Mouse (Mus musculus) CH12.LX (cell line): ENCODE data around the gene Olfr1065. TPM values are rescaled to one million over a fixed set of nuclear protein-coding genes. Genes with fewer than 3 reads are reported as not detected.

Experiments
- DNase-seq: peaks from one replicate; pipeline ENCODE4 v3.0.0-alpha.2; 2013; ENCODE audit errors: extremely low read depth
- H3K27ac ChIP-seq: 2 replicates; pipeline ENCODE4 v1.5.1; 2012; ENCODE audit warnings: low read depth, mild to moderate bottlenecking, control low read depth, moderate library complexity; ENCODE audit not compliant: insufficient read depth
- H3K27me3 ChIP-seq: replicated peaks from 2 replicates; pipeline ENCODE3; 2012; ENCODE audit warnings: inconsistent platforms
- H3K36me3 ChIP-seq, 2 experiments: replicated peaks in 1 of 2; 2 replicates each; pipeline versions ENCODE3 to v1.6.1; 2012; ENCODE audit warnings: inconsistent platforms in 1 of 2, low read length in 1 of 2, mild to moderate bottlenecking in 1 of 2, mixed read lengths in 1 of 2, moderate library complexity in 1 of 2; ENCODE audit not compliant: control insufficient read depth in 1 of 2, insufficient read depth in 1 of 2
- H3K4me1 ChIP-seq, 2 experiments: 2 replicates each; pipeline ENCODE4 v1.6.1; 2012; ENCODE audit warnings: inconsistent platforms in 1 of 2, moderate library complexity in 1 of 2; ENCODE audit not compliant: insufficient read depth in 2 of 2, control insufficient read depth in 1 of 2
- H3K4me2 ChIP-seq: 2 replicates; pipeline ENCODE4 v1.6.1; 2012; ENCODE audit warnings: low read depth, mild to moderate bottlenecking, control low read depth; ENCODE audit not compliant: poor library complexity, insufficient read depth, severe bottlenecking
- H3K4me3 ChIP-seq, 3 experiments: fragments of 150-350 bp in 1 of 3; sonication (generic) in 1 of 3; replicated peaks in 1 of 3; 2 replicates each; pipeline versions ENCODE3 to v1.5.1; 2011 to 2012; ENCODE audit warnings: low read depth in 2 of 3, low read length in 2 of 3, mild to moderate bottlenecking in 2 of 3, moderate library complexity in 2 of 3, control low read depth in 1 of 3, improper control_type of control experiment in 1 of 3, inconsistent platforms in 1 of 3, mixed read lengths in 1 of 3; ENCODE audit not compliant: poor library complexity in 1 of 3
- H3K79me2 ChIP-seq: replicated peaks from 2 replicates; pipeline ENCODE4 v1.6.1; 2012; ENCODE audit warnings: mild to moderate bottlenecking, moderate library complexity; ENCODE audit not compliant: control insufficient read depth, poor library complexity, insufficient read depth, severe bottlenecking; ENCODE audit errors: extremely low read depth
- H3K9ac ChIP-seq: 2 replicates; pipeline ENCODE4 v1.6.1; 2012; ENCODE audit warnings: low read depth, mild to moderate bottlenecking, control low read depth, moderate library complexity; ENCODE audit not compliant: insufficient read depth
- H3K9me3 ChIP-seq: replicated peaks from 2 replicates; pipeline ENCODE3; 2012; ENCODE audit warnings: low read length, inconsistent platforms, mixed read lengths
- BHLHE40 ChIP-seq: IDR thresholded peaks from 2 replicates; pipeline ENCODE4 v1.6.1; 2011; ENCODE audit warnings: mild to moderate bottlenecking, low read depth, low read length, improper control_type of control experiment
- MAZ ChIP-seq: IDR thresholded peaks from 2 replicates; pipeline ENCODE4 v1.6.1; 2012; ENCODE audit warnings: low read depth, mild to moderate bottlenecking, inconsistent platforms, low read length, improper control_type of control experiment, moderate library complexity
- PAX5 ChIP-seq: IDR thresholded peaks from 2 replicates; pipeline ENCODE4 v1.6.1; 2012; ENCODE audit warnings: low read length, inconsistent platforms, mixed read lengths
- SIN3A ChIP-seq: IDR thresholded peaks from 2 replicates; pipeline ENCODE4 v1.6.1; 2012; ENCODE audit warnings: low read length, improper control_type of control experiment, inconsistent platforms
- TBP ChIP-seq: conservative IDR thresholded peaks from 2 replicates; pipeline ENCODE4 v1.6.1; 2011; ENCODE audit warnings: low read depth, low read length, improper control_type of control experiment
- dilution Hi-C: fragments of 300-500 bp; cut with MboI; formaldehyde crosslinking; loops from 2 replicates; pipeline ENCODE4 v1.14.3; 2020; ENCODE audit warnings: low sequenced_read_pairs; ENCODE audit not compliant: extremely low pct_unique_long_range_greater_than_20kb, extremely low pct_ligation_motif_present
- in situ Hi-C: fragments of 300-500 bp; cut with MboI; formaldehyde crosslinking; loops from 3 replicates; pipeline ENCODE4 v1.14.3; 2019; ENCODE audit warnings: low sequenced_read_pairs, low pct_ligation_motif_present, low pct_unique_long_range_greater_than_20kb, mixed read lengths
- polyA plus RNA-seq: library from polyadenylated mRNA; unstranded; fragments of >175 nt; gene quantifications from 2 replicates; pipeline ENCODE4 v1.2.1, GENCODE M21; 2012; ENCODE audit warnings: low read depth; ENCODE audit not compliant: insufficient read length
- total RNA-seq, 2 experiments: library from RNA; depleted of rRNA; stranded (reverse); fragments of 300-350 nt in 1 of 2; fragments of >200 nt in 1 of 2; gene quantifications; 2 replicates each; pipeline ENCODE4 v1.2.3; 2012 to 2014

Olfr1065 gene
- total and polyA plus RNA-seq, 3 experiments = not detected

- in situ Hi-C loops = no loop called here
- TF ChIP-seq BHLHE40 (no peak), MAZ (no peak), PAX5 (no peak), TBP (no peak), SIN3A (no peak)
- no peak for DNase-seq
- Histone ChIP-seq H3K79me2 (no peaks in the 10 kb centered on the region), H3K36me3 (no peaks in the 10 kb centered on the region), H3K9me3 (peaks cover 4% of the 10 kb centered on the region), H3K27me3 (no peaks in the 10 kb centered on the region), H3K9ac (no peak overlapping the region), H3K4me2 (no peak overlapping the region), H3K4me1 (no peaks in the 10 kb centered on the region), H3K4me3 (no peak overlapping the region), H3K27ac (no peak overlapping the region)
- dilution Hi-C loops = no loop called here
These were observed 55.3 kb downstream of the Olfr1065 start for GRCm38 (mm10) chr2:86395114-86395513.

Other genes with a start within 250 kb of the Olfr1065 start
Only the 20 nearest of the 25 such genes appear.
- gene Olfr1048, start 210.3 kb downstream of the Olfr1065 start, total RNA-seq (2012; rRNA removed) = not detected in 2 replicates
- not detected in 2 replicates for gene Olfr1048, start 210.3 kb downstream of the Olfr1065 start, total RNA-seq (2014; rRNA removed)
- gene Olfr1048, start 210.3 kb downstream of the Olfr1065 start, polyA plus RNA-seq = not detected in 2 replicates
- not detected in 2 replicates for gene Olfr1049, start 192.3 kb downstream of the Olfr1065 start, total RNA-seq (2012; rRNA removed)
- not detected in 2 replicates for gene Olfr1049, start 192.3 kb downstream of the Olfr1065 start, total RNA-seq (2014; rRNA removed)
- gene Olfr1049, start 192.3 kb downstream of the Olfr1065 start, polyA plus RNA-seq = not detected in 2 replicates
- not detected in 2 replicates for gene Olfr1051, start 171.5 kb downstream of the Olfr1065 start, total RNA-seq (2012; rRNA removed)
- not detected in 2 replicates for gene Olfr1051, start 171.5 kb downstream of the Olfr1065 start, total RNA-seq (2014; rRNA removed)
- gene Olfr1051, start 171.5 kb downstream of the Olfr1065 start, polyA plus RNA-seq = not detected in 2 replicates
- gene Olfr1052, start 158.1 kb downstream of the Olfr1065 start, total RNA-seq (2012; rRNA removed) = not detected in 2 replicates
- not detected in 2 replicates for gene Olfr1052, start 158.1 kb downstream of the Olfr1065 start, total RNA-seq (2014; rRNA removed)
- not detected in 2 replicates for gene Olfr1052, start 158.1 kb downstream of the Olfr1065 start, polyA plus RNA-seq
- gene Olfr1053, start 135.3 kb downstream of the Olfr1065 start, total RNA-seq (2012; rRNA removed) = not detected in 2 replicates
- gene Olfr1053, start 135.3 kb downstream of the Olfr1065 start, total RNA-seq (2014; rRNA removed) = not detected in 2 replicates
- gene Olfr1053, start 135.3 kb downstream of the Olfr1065 start, polyA plus RNA-seq = not detected in 2 replicates
- not detected in 2 replicates for gene Olfr1054, start 115.2 kb downstream of the Olfr1065 start, total RNA-seq (2012; rRNA removed)
- gene Olfr1054, start 115.2 kb downstream of the Olfr1065 start, total RNA-seq (2014; rRNA removed) = not detected in 2 replicates
- gene Olfr1054, start 115.2 kb downstream of the Olfr1065 start, polyA plus RNA-seq = not detected in 2 replicates
- gene Olfr1055, start 100.3 kb downstream of the Olfr1065 start, total RNA-seq (2012; rRNA removed) = 0.17 and 0.68 TPM in 2 replicates
- gene Olfr1055, start 100.3 kb downstream of the Olfr1065 start, total RNA-seq (2014; rRNA removed) = not detected in 2 replicates
- gene Olfr1055, start 100.3 kb downstream of the Olfr1065 start, polyA plus RNA-seq = not detected in 2 replicates
- not detected in 2 replicates for gene Olfr1056, start 88.1 kb downstream of the Olfr1065 start, total RNA-seq (2012; rRNA removed)
- not detected in 2 replicates for gene Olfr1056, start 88.1 kb downstream of the Olfr1065 start, total RNA-seq (2014; rRNA removed)
- not detected in 2 replicates for gene Olfr1056, start 88.1 kb downstream of the Olfr1065 start, polyA plus RNA-seq
- not detected in 2 replicates for gene Olfr1057, start 72.2 kb downstream of the Olfr1065 start, total RNA-seq (2012; rRNA removed)
- gene Olfr1057, start 72.2 kb downstream of the Olfr1065 start, total RNA-seq (2014; rRNA removed) = not detected in 2 replicates
- not detected in 2 replicates for gene Olfr1057, start 72.2 kb downstream of the Olfr1065 start, polyA plus RNA-seq
- gene Olfr1058, start 62.0 kb downstream of the Olfr1065 start, total RNA-seq (2012; rRNA removed) = not detected in 2 replicates
- not detected in 2 replicates for gene Olfr1058, start 62.0 kb downstream of the Olfr1065 start, total RNA-seq (2014; rRNA removed)
- gene Olfr1058, start 62.0 kb downstream of the Olfr1065 start, polyA plus RNA-seq = not detected in 2 replicates
- gene Olfr1061, start 36.5 kb downstream of the Olfr1065 start, total RNA-seq (2012; rRNA removed) = not detected in 2 replicates
- gene Olfr1061, start 36.5 kb downstream of the Olfr1065 start, total RNA-seq (2014; rRNA removed) = not detected in 2 replicates
- gene Olfr1061, start 36.5 kb downstream of the Olfr1065 start, polyA plus RNA-seq = not detected in 2 replicates
- gene Olfr1062, start 23.8 kb downstream of the Olfr1065 start, total RNA-seq (2012; rRNA removed) = not detected in 2 replicates
- not detected in 2 replicates for gene Olfr1062, start 23.8 kb downstream of the Olfr1065 start, total RNA-seq (2014; rRNA removed)
- gene Olfr1062, start 23.8 kb downstream of the Olfr1065 start, polyA plus RNA-seq = 0.07 TPM in 1 of 2 replicates, not detected in the other
- not detected in 2 replicates for gene Olfr1066, start 5.7 kb upstream of the Olfr1065 start, total RNA-seq (2012; rRNA removed)
- not detected in 2 replicates for gene Olfr1066, start 5.7 kb upstream of the Olfr1065 start, total RNA-seq (2014; rRNA removed)
- gene Olfr1066, start 5.7 kb upstream of the Olfr1065 start, polyA plus RNA-seq = not detected in 2 replicates
- gene Olfr228, start 36.8 kb upstream of the Olfr1065 start, total RNA-seq (2012; rRNA removed) = not detected in 2 replicates
- not detected in 2 replicates for gene Olfr228, start 36.8 kb upstream of the Olfr1065 start, total RNA-seq (2014; rRNA removed)
- not detected in 2 replicates for gene Olfr228, start 36.8 kb upstream of the Olfr1065 start, polyA plus RNA-seq
- gene Olfr1076, start 57.9 kb upstream of the Olfr1065 start, total RNA-seq (2012; rRNA removed) = not detected in 2 replicates
- gene Olfr1076, start 57.9 kb upstream of the Olfr1065 start, total RNA-seq (2014; rRNA removed) = not detected in 2 replicates
- not detected in 2 replicates for gene Olfr1076, start 57.9 kb upstream of the Olfr1065 start, polyA plus RNA-seq
- not detected in 2 replicates for gene Olfr1079, start 91.9 kb upstream of the Olfr1065 start, total RNA-seq (2012; rRNA removed)
- not detected in 2 replicates for gene Olfr1079, start 91.9 kb upstream of the Olfr1065 start, total RNA-seq (2014; rRNA removed)
- not detected in 2 replicates for gene Olfr1079, start 91.9 kb upstream of the Olfr1065 start, polyA plus RNA-seq
- not detected in 2 replicates for gene Olfr1080, start 107.6 kb upstream of the Olfr1065 start, total RNA-seq (2012; rRNA removed)
- gene Olfr1080, start 107.6 kb upstream of the Olfr1065 start, total RNA-seq (2014; rRNA removed) = not detected in 2 replicates
- not detected in 2 replicates for gene Olfr1080, start 107.6 kb upstream of the Olfr1065 start, polyA plus RNA-seq
- gene Olfr1082, start 148.4 kb upstream of the Olfr1065 start, total RNA-seq (2012; rRNA removed) = not detected in 2 replicates
- not detected in 2 replicates for gene Olfr1082, start 148.4 kb upstream of the Olfr1065 start, total RNA-seq (2014; rRNA removed)
- gene Olfr1082, start 148.4 kb upstream of the Olfr1065 start, polyA plus RNA-seq = not detected in 2 replicates
- gene Olfr1084, start 189.1 kb upstream of the Olfr1065 start, total RNA-seq (2012; rRNA removed) = not detected in 2 replicates
- not detected in 2 replicates for gene Olfr1084, start 189.1 kb upstream of the Olfr1065 start, total RNA-seq (2014; rRNA removed)
- gene Olfr1084, start 189.1 kb upstream of the Olfr1065 start, polyA plus RNA-seq = not detected in 2 replicates
- gene Olfr1085, start 211.4 kb upstream of the Olfr1065 start, total RNA-seq (2012; rRNA removed) = not detected in 2 replicates
- gene Olfr1085, start 211.4 kb upstream of the Olfr1065 start, total RNA-seq (2014; rRNA removed) = not detected in 2 replicates
- gene Olfr1085, start 211.4 kb upstream of the Olfr1065 start, polyA plus RNA-seq = not detected in 2 replicates